Mouse (Mus musculus) ovary, postnatal 14 days (tissue): ENCODE measurements around the gene Serinc5.
"Not testable (repeated sequence)": the region's sequence is repeated elsewhere in the genome, so short reads cannot be mapped to it uniquely, and the experiment has no call there.

Source experiments
- DNase-seq: peaks from one replicate; pipeline ENCODE4 v3.0.0; 2022; ENCODE audit warnings: low spot score

The Serinc5 gene

GRCm38 (mm10) chr13:92668214-92668985, 57.5 kb downstream of the Serinc5 start:
- DNase-seq: no peak

- no peak for DNase-seq
These were observed 60.8 kb downstream of the Serinc5 start for GRCm38 (mm10) chr13:92671727-92672126.

GRCm38 (mm10) chr13:92674676-92675075, 63.8 kb downstream of the Serinc5 start:
- DNase-seq: no peak

- DNase-seq: no peak
These were observed 64.4 kb downstream of the Serinc5 start for GRCm38 (mm10) chr13:92675308-92675707.

GRCm38 (mm10) chr13:92675897-92676584, 65.2 kb downstream of the Serinc5 start:
- DNase-seq: no peak

- DNase-seq: no peak
These were observed 66.8 kb downstream of the Serinc5 start for GRCm38 (mm10) chr13:92677656-92678055.

- no peak for DNase-seq
These were observed 68.8 kb downstream of the Serinc5 start for GRCm38 (mm10) chr13:92679661-92680060.

- DNase-seq: no peak
These were observed 70.7 kb downstream of the Serinc5 start for GRCm38 (mm10) chr13:92681541-92681940.

GRCm38 (mm10) chr13:92682833-92683232, 71.9 kb downstream of the Serinc5 start:
- no peak for DNase-seq

- no peak for DNase-seq
These were observed 72.6 kb downstream of the Serinc5 start for GRCm38 (mm10) chr13:92683464-92683863.

GRCm38 (mm10) chr13:92684310-92684709, 73.4 kb downstream of the Serinc5 start:
- no peak for DNase-seq

GRCm38 (mm10) chr13:92685273-92685672, 74.4 kb downstream of the Serinc5 start:
- no peak for DNase-seq

- not testable (repeated sequence) for DNase-seq
These were observed 76.3 kb downstream of the Serinc5 start for GRCm38 (mm10) chr13:92687151-92687550.

- DNase-seq: no peak
These were observed 78.2 kb downstream of the Serinc5 start for GRCm38 (mm10) chr13:92689061-92689460.

- DNase-seq: no peak
These were observed 83.1 kb downstream of the Serinc5 start for GRCm38 (mm10) chr13:92693866-92694550.

GRCm38 (mm10) chr13:92696491-92696939, 85.6 kb downstream of the Serinc5 start:
- no peak for DNase-seq

GRCm38 (mm10) chr13:92697141-92697540, 86.2 kb downstream of the Serinc5 start:
- no peak for DNase-seq

GRCm38 (mm10) chr13:92698781-92699180, 87.9 kb downstream of the Serinc5 start:
- DNase-seq: no peak

- DNase-seq: no peak
These were observed 88.5 kb downstream of the Serinc5 start for GRCm38 (mm10) chr13:92699395-92699794.

GRCm38 (mm10) chr13:92702035-92702434, 91.1 kb downstream of the Serinc5 start:
- DNase-seq: no peak

- no peak for DNase-seq
These were observed 92.5 kb downstream of the Serinc5 start for GRCm38 (mm10) chr13:92703241-92704027.

GRCm38 (mm10) chr13:92704189-92704588, 93.3 kb downstream of the Serinc5 start:
- DNase-seq: no peak
